Mouse (Mus musculus) lung, embryonic 14.5 days (tissue): ENCODE results near the gene Selenbp2. TPM values are rescaled to one million over a fixed set of nuclear protein-coding genes. Genes with fewer than 3 reads are reported as not detected.
"Not testable (repeated sequence)": the region's sequence is repeated elsewhere in the genome, so short reads cannot be mapped to it uniquely, and the experiment has no call there.

Experiments used
- ATAC-seq: fragments of 200-750 bp; cut with Nextera tagmentation; 2 replicates; pipeline ENCODE4 v1.8.0; 2017; ENCODE audit warnings: mild to moderate bottlenecking, moderate TSS enrichment, moderate library complexity; ENCODE audit not compliant: insufficient read depth
- DNase-seq: peaks from one replicate; pipeline ENCODE4 v3.0.0-alpha.2; 2015
- H3K27ac ChIP-seq: fragments of 300-500 bp; sonication (generic); 2 replicates; pipeline ENCODE4 v1.5.1; 2014; ENCODE audit warnings: low read depth, mild to moderate bottlenecking, moderate library complexity
- H3K27me3 ChIP-seq: fragments of 300-500 bp; sonication (generic); 2 replicates; pipeline ENCODE4 v1.6.1; 2014; ENCODE audit warnings: low read length, control low read depth; ENCODE audit not compliant: insufficient read depth
- H3K36me3 ChIP-seq: fragments of 300-500 bp; sonication (generic); 2 replicates; pipeline ENCODE4 v1.6.1; 2014; ENCODE audit warnings: control low read depth; ENCODE audit not compliant: insufficient read depth
- H3K4me1 ChIP-seq: fragments of 300-500 bp; sonication (generic); 2 replicates; pipeline ENCODE4 v1.6.1; 2014; ENCODE audit warnings: antibody characterized with exemption, control low read depth; ENCODE audit not compliant: insufficient read depth
- H3K4me2 ChIP-seq: fragments of 300-500 bp; sonication (generic); 2 replicates; pipeline ENCODE4 v1.6.1; 2014; ENCODE audit warnings: mild to moderate bottlenecking
- H3K4me3 ChIP-seq: fragments of 300-500 bp; sonication (generic); 2 replicates; pipeline ENCODE4 v1.5.1; 2014; ENCODE audit warnings: low read depth, low read length
- H3K9ac ChIP-seq: fragments of 300-500 bp; sonication (generic); 2 replicates; pipeline ENCODE4 v1.6.1; 2014
- H3K9me3 ChIP-seq: fragments of 300-500 bp; sonication (generic); 2 replicates; pipeline ENCODE4 v1.6.1; 2016; ENCODE audit warnings: low read depth, low read length, control low read depth
- CTCF ChIP-seq: IDR thresholded peaks from 2 replicates; pipeline ENCODE4 v1.5.1; 2016; ENCODE audit warnings: antibody characterized with exemption, low read depth
- WGBS: fragments of 180-500 bp; shearing (Covaris S2); extraction: QIAGEN DNeasy Blood & Tissue Kit; methylation state at CpG from one replicate; pipeline ENCODE4 v1.1.7; 2014; 5-methylcytosine and 5-hydroxymethylcytosine counted together
- polyA plus RNA-seq: library from polyadenylated mRNA; unstranded; fragments of >200 nt; fragmentation: Nextera tagmentation; extraction: Ambion mirVana; gene quantifications from 2 replicates; pipeline ENCODE4 v1.2.1, GENCODE M21; 2014

Selenbp2 gene
- polyA plus RNA-seq, 1 experiment from 2014 or later = 4.2 TPM

- no peaks in the 10 kb centered on the region for H3K27me3 ChIP-seq
- H3K36me3 ChIP-seq = no peaks in the 10 kb centered on the region
- H3K27ac ChIP-seq = no peak overlapping the region
- no peak overlapping the region for H3K4me2 ChIP-seq
- no peaks in the 10 kb centered on the region for H3K4me1 ChIP-seq
- no peak for TF ChIP-seq CTCF
- no peak overlapping the region for H3K4me3 ChIP-seq
- no peaks in the 10 kb centered on the region for H3K9me3 ChIP-seq
- ATAC-seq = no peak
- no peak for DNase-seq
- no peak overlapping the region for H3K9ac ChIP-seq
Observed at GRCm38 (mm10) chr3:94690616-94691247, 2.6 kb upstream of the Selenbp2 start.

GRCm38 (mm10) chr3:94691694-94692093 lies 1.7 kb upstream of the Selenbp2 start:
- not testable (repeated sequence) for H3K9ac ChIP-seq, H3K27me3 ChIP-seq, ATAC-seq, H3K4me1 ChIP-seq, H3K4me3 ChIP-seq, H3K36me3 ChIP-seq, H3K9me3 ChIP-seq, DNase-seq, H3K4me2 ChIP-seq, H3K27ac ChIP-seq
- 89% methylated on average over 4 of the region's 4 CpGs for WGBS

GRCm38 (mm10) chr3:94693874-94694273 lies 518 bp downstream of the Selenbp2 start:
- H3K4me1 ChIP-seq, H3K4me3 ChIP-seq, H3K27ac ChIP-seq, H3K9me3 ChIP-seq, DNase-seq, H3K9ac ChIP-seq, H3K36me3 ChIP-seq, H3K27me3 ChIP-seq: not testable (repeated sequence)
- 24% methylated on average over 5 of the region's 8 CpGs for WGBS
- ATAC-seq = 0 out of 2 replicates have a peak, but pooled peaks have one; percentile 17
- 0 out of 2 replicates have a peak overlapping the region, but pooled peaks have one; percentile 7 for H3K4me2 ChIP-seq

- H3K27ac ChIP-seq, DNase-seq, H3K4me1 ChIP-seq, H3K4me2 ChIP-seq, H3K4me3 ChIP-seq, ATAC-seq, H3K9ac ChIP-seq, H3K9me3 ChIP-seq, H3K36me3 ChIP-seq, H3K27me3 ChIP-seq: not testable (repeated sequence)
- 81% methylated on average over 6 of the region's 6 CpGs for WGBS
Observed at GRCm38 (mm10) chr3:94695591-94695990, 2.2 kb downstream of the Selenbp2 start.

GRCm38 (mm10) chr3:94696257-94696656 lies 2.9 kb downstream of the Selenbp2 start:
- H3K27ac ChIP-seq, H3K36me3 ChIP-seq, H3K4me2 ChIP-seq, DNase-seq, H3K4me3 ChIP-seq, H3K27me3 ChIP-seq, H3K9me3 ChIP-seq, H3K9ac ChIP-seq, ATAC-seq, H3K4me1 ChIP-seq: not testable (repeated sequence)
- 80% methylated on average over 3 of the region's 4 CpGs for WGBS

GRCm38 (mm10) chr3:94702163-94702810 lies 8.9 kb downstream of the Selenbp2 start:
- not testable (repeated sequence) for H3K4me1 ChIP-seq, H3K36me3 ChIP-seq, H3K4me3 ChIP-seq, H3K9me3 ChIP-seq, H3K9ac ChIP-seq, DNase-seq, H3K4me2 ChIP-seq, H3K27ac ChIP-seq, H3K27me3 ChIP-seq
- WGBS = 52% methylated on average over 5 of the region's 7 CpGs
- ATAC-seq = peak; percentile 56; the same call in 1 of the 2 replicates

- H3K9ac ChIP-seq = no peak overlapping the region
- WGBS = 70% methylated on average over 3 of the region's 3 CpGs
- H3K36me3 ChIP-seq = no peaks in the 10 kb centered on the region
- ATAC-seq (no peak), DNase-seq (no peak)
- H3K4me3 ChIP-seq = no peak overlapping the region
- H3K4me2 ChIP-seq = no peak overlapping the region
- no peak for TF ChIP-seq CTCF
- no peaks in the 10 kb centered on the region for H3K4me1 ChIP-seq
- H3K27me3 ChIP-seq = no peaks in the 10 kb centered on the region
- H3K9me3 ChIP-seq = no peaks in the 10 kb centered on the region
- no peak overlapping the region for H3K27ac ChIP-seq
Observed at GRCm38 (mm10) chr3:94702856-94703255, 9.5 kb downstream of the Selenbp2 start.
